Mouse (Mus musculus): ENCODE results near the gene Dnajc6. TPM values are rescaled to one million over a fixed set of nuclear protein-coding genes. Genes with fewer than 3 reads are reported as not detected.

Gene Dnajc6
- polyA plus RNA-seq, 1 experiment from 2014 or later: 77.1 TPM

GRCm38 (mm10) chr4:101549958-101550591, 53.6 kb downstream of the Dnajc6 start:
- peak; percentile 86 for ATAC-seq
- H3K27me3 ChIP-seq (ENCODE audit: control insufficient read depth, insufficient read depth, low read depth, low read length): no peaks in the 10 kb centered on the region; the same call in 1 of the 2 replicates
- H3K4me1 ChIP-seq (ENCODE audit: control insufficient read depth, insufficient read depth, low read length): peaks cover 26% of the 10 kb centered on the region
- WGBS: under 1% methylated on average over 31 of the region's 33 CpGs
- H3K36me3 ChIP-seq (ENCODE audit: control insufficient read depth, insufficient read depth, low read length): no peaks in the 10 kb centered on the region
- peak overlapping the region; percentile 72 for H3K4me2 ChIP-seq (ENCODE audit: low read length)
- peak overlapping the region; percentile 95 for H3K27ac ChIP-seq (ENCODE audit: low read length)
- H3K9me3 ChIP-seq (replicated peaks; ENCODE audit: control insufficient read depth, low read length, poor library complexity, severe bottlenecking): no peaks in the 10 kb centered on the region
- H3K4me3 ChIP-seq (ENCODE audit: low read depth, low read length): peak overlapping the region; percentile 61
- peak overlapping the region; percentile 83 for H3K9ac ChIP-seq (ENCODE audit: low read depth, low read length)

- WGBS: 0% methylated on average over 33 of the region's 33 CpGs
- ATAC-seq: peak; percentile 88
These were observed 54.3 kb downstream of the Dnajc6 start for GRCm38 (mm10) chr4:101550671-101551161.

GRCm38 (mm10) chr4:101551425-101551824, 55.0 kb downstream of the Dnajc6 start:
- H3K36me3 ChIP-seq (ENCODE audit: control insufficient read depth, insufficient read depth, low read length): no peaks in the 10 kb centered on the region

More at GRCm38 (mm10) chr4:101550671-101551161, 54.3 kb downstream of the Dnajc6 start:
- Histone ChIP-seq H3K27ac (ENCODE audit: low read length) (peak overlapping the region; percentile 95), H3K9ac (ENCODE audit: low read depth, low read length) (peak overlapping the region; percentile 83), H3K4me3 (ENCODE audit: low read depth, low read length) (peak overlapping the region; percentile 61), H3K27me3 (ENCODE audit: control insufficient read depth, insufficient read depth, low read depth, low read length) (no peaks in the 10 kb centered on the region; the same call in 1 of the 2 replicates), H3K9me3 (replicated peaks; ENCODE audit: control insufficient read depth, low read length, poor library complexity, severe bottlenecking) (no peaks in the 10 kb centered on the region), H3K4me2 (ENCODE audit: low read length) (peak overlapping the region; percentile 72), H3K36me3 (ENCODE audit: control insufficient read depth, insufficient read depth, low read length) (no peaks in the 10 kb centered on the region), H3K4me1 (ENCODE audit: control insufficient read depth, insufficient read depth, low read length) (peaks cover 26% of the 10 kb centered on the region)

GRCm38 (mm10) chr4:101552372-101552771, 55.9 kb downstream of the Dnajc6 start:
- no peak overlapping the region for H3K9ac ChIP-seq (ENCODE audit: low read depth, low read length)
- no peak for ATAC-seq
- no peak overlapping the region for H3K27ac ChIP-seq (ENCODE audit: low read length)
- peaks cover 26% of the 10 kb centered on the region for H3K4me1 ChIP-seq (ENCODE audit: control insufficient read depth, insufficient read depth, low read length)
- H3K4me3 ChIP-seq (ENCODE audit: low read depth, low read length): no peak overlapping the region
- 14% methylated on average over 5 of the region's 5 CpGs for WGBS
- peak overlapping the region; percentile 72 for H3K4me2 ChIP-seq (ENCODE audit: low read length)
- no peaks in the 10 kb centered on the region for H3K9me3 ChIP-seq (replicated peaks; ENCODE audit: control insufficient read depth, low read length, poor library complexity, severe bottlenecking)
- H3K36me3 ChIP-seq (ENCODE audit: control insufficient read depth, insufficient read depth, low read length): no peaks in the 10 kb centered on the region
- no peaks in the 10 kb centered on the region; the same call in 1 of the 2 replicates for H3K27me3 ChIP-seq (ENCODE audit: control insufficient read depth, insufficient read depth, low read depth, low read length)

More at GRCm38 (mm10) chr4:101551425-101551824, 55.0 kb downstream of the Dnajc6 start:
- H3K4me2 ChIP-seq (ENCODE audit: low read length): peak overlapping the region; percentile 72
- no peaks in the 10 kb centered on the region for H3K9me3 ChIP-seq (replicated peaks; ENCODE audit: control insufficient read depth, low read length, poor library complexity, severe bottlenecking)
- WGBS: 11% methylated on average over 4 of the region's 4 CpGs
- no peak for ATAC-seq
- H3K27ac ChIP-seq (ENCODE audit: low read length): peak overlapping the region; percentile 29; the same call in 1 of the 2 replicates
- H3K9ac ChIP-seq (ENCODE audit: low read depth, low read length): peak overlapping the region; percentile 83; the same call in 1 of the 2 replicates
- no peaks in the 10 kb centered on the region; the same call in 1 of the 2 replicates for H3K27me3 ChIP-seq (ENCODE audit: control insufficient read depth, insufficient read depth, low read depth, low read length)
- H3K4me1 ChIP-seq (ENCODE audit: control insufficient read depth, insufficient read depth, low read length): peaks cover 26% of the 10 kb centered on the region
- peak overlapping the region; percentile 61 for H3K4me3 ChIP-seq (ENCODE audit: low read depth, low read length)

GRCm38 (mm10) chr4:101555016-101555415, 58.6 kb downstream of the Dnajc6 start:
- Histone ChIP-seq H3K27ac (ENCODE audit: low read length) (no peak overlapping the region), H3K4me3 (ENCODE audit: low read depth, low read length) (no peak overlapping the region), H3K27me3 (ENCODE audit: control insufficient read depth, insufficient read depth, low read depth, low read length) (no peaks in the 10 kb centered on the region), H3K36me3 (ENCODE audit: control insufficient read depth, insufficient read depth, low read length) (no peaks in the 10 kb centered on the region), H3K4me2 (ENCODE audit: low read length) (no peak overlapping the region), H3K9me3 (replicated peaks; ENCODE audit: control insufficient read depth, low read length, poor library complexity, severe bottlenecking) (no peaks in the 10 kb centered on the region), H3K4me1 (ENCODE audit: control insufficient read depth, insufficient read depth, low read length) (peaks cover 25% of the 10 kb centered on the region), H3K9ac (ENCODE audit: low read depth, low read length) (no peak overlapping the region)
- WGBS: 90% methylated on average over 4 of the region's 4 CpGs
- no peak for ATAC-seq

- Histone ChIP-seq H3K4me3 (ENCODE audit: low read depth, low read length) (no peak overlapping the region), H3K4me2 (ENCODE audit: low read length) (no peak overlapping the region), H3K27ac (ENCODE audit: low read length) (no peak overlapping the region), H3K36me3 (ENCODE audit: control insufficient read depth, insufficient read depth, low read length) (no peaks in the 10 kb centered on the region), H3K27me3 (ENCODE audit: control insufficient read depth, insufficient read depth, low read depth, low read length) (no peaks in the 10 kb centered on the region), H3K9me3 (replicated peaks; ENCODE audit: control insufficient read depth, low read length, poor library complexity, severe bottlenecking) (no peaks in the 10 kb centered on the region), H3K9ac (ENCODE audit: low read depth, low read length) (no peak overlapping the region), H3K4me1 (ENCODE audit: control insufficient read depth, insufficient read depth, low read length) (peaks cover 8% of the 10 kb centered on the region; the same call in 1 of the 2 replicates)
- 66% methylated on average over 4 of the region's 4 CpGs for WGBS
- no peak for ATAC-seq
These were observed 63.7 kb downstream of the Dnajc6 start for GRCm38 (mm10) chr4:101560137-101560536.

- no peak for ATAC-seq
- WGBS: 88% methylated on average over 7 of the region's 7 CpGs
These were observed 66.4 kb downstream of the Dnajc6 start for GRCm38 (mm10) chr4:101562836-101563235.

GRCm38 (mm10) chr4:101563607-101564006, 67.2 kb downstream of the Dnajc6 start:
- Histone ChIP-seq H3K9me3 (replicated peaks; ENCODE audit: control insufficient read depth, low read length, poor library complexity, severe bottlenecking) (no peaks in the 10 kb centered on the region), H3K4me1 (ENCODE audit: control insufficient read depth, insufficient read depth, low read length) (peaks cover 6% of the 10 kb centered on the region), H3K36me3 (ENCODE audit: control insufficient read depth, insufficient read depth, low read length) (no peaks in the 10 kb centered on the region), H3K27me3 (ENCODE audit: control insufficient read depth, insufficient read depth, low read depth, low read length) (no peaks in the 10 kb centered on the region), H3K4me2 (ENCODE audit: low read length) (no peak overlapping the region), H3K27ac (ENCODE audit: low read length) (no peak overlapping the region), H3K4me3 (ENCODE audit: low read depth, low read length) (no peak overlapping the region), H3K9ac (ENCODE audit: low read depth, low read length) (no peak overlapping the region)
- WGBS: 95% methylated on average over 5 of the region's 5 CpGs
- ATAC-seq: no peak

More at GRCm38 (mm10) chr4:101562836-101563235, 66.4 kb downstream of the Dnajc6 start:
- H3K4me1 ChIP-seq (ENCODE audit: control insufficient read depth, insufficient read depth, low read length): peaks cover 5% of the 10 kb centered on the region; the same call in 1 of the 2 replicates
- H3K4me3 ChIP-seq (ENCODE audit: low read depth, low read length): no peak overlapping the region
- H3K27me3 ChIP-seq (ENCODE audit: control insufficient read depth, insufficient read depth, low read depth, low read length): no peaks in the 10 kb centered on the region
- no peak overlapping the region for H3K4me2 ChIP-seq (ENCODE audit: low read length)
- no peaks in the 10 kb centered on the region for H3K9me3 ChIP-seq (replicated peaks; ENCODE audit: control insufficient read depth, low read length, poor library complexity, severe bottlenecking)
- H3K27ac ChIP-seq (ENCODE audit: low read length): no peak overlapping the region
- no peak overlapping the region for H3K9ac ChIP-seq (ENCODE audit: low read depth, low read length)
- H3K36me3 ChIP-seq (ENCODE audit: control insufficient read depth, insufficient read depth, low read length): no peaks in the 10 kb centered on the region

GRCm38 (mm10) chr4:101564746-101565417, 68.4 kb downstream of the Dnajc6 start:
- Histone ChIP-seq H3K9me3 (replicated peaks; ENCODE audit: control insufficient read depth, low read length, poor library complexity, severe bottlenecking) (no peaks in the 10 kb centered on the region), H3K4me1 (ENCODE audit: control insufficient read depth, insufficient read depth, low read length) (peaks cover 11% of the 10 kb centered on the region), H3K4me3 (ENCODE audit: low read depth, low read length) (no peak overlapping the region), H3K27me3 (ENCODE audit: control insufficient read depth, insufficient read depth, low read depth, low read length) (no peaks in the 10 kb centered on the region), H3K9ac (ENCODE audit: low read depth, low read length) (no peak overlapping the region), H3K4me2 (ENCODE audit: low read length) (no peak overlapping the region), H3K27ac (ENCODE audit: low read length) (no peak overlapping the region), H3K36me3 (ENCODE audit: control insufficient read depth, insufficient read depth, low read length) (no peaks in the 10 kb centered on the region)
- ATAC-seq: no peak
- WGBS: 88% methylated on average over 4 of the region's 4 CpGs

Measured in midbrain, embryonic 16.5 days (tissue).